Mouse (Mus musculus): ENCODE results near the gene M6pr. TPM values are rescaled to one million over a fixed set of nuclear protein-coding genes. Genes with fewer than 3 reads are reported as not detected.
A peak's percentile ranks its signal among the peaks of the same experiment; 100 is the strongest.

Gene M6pr
- polyA plus RNA-seq, 1 experiment = 81.4 TPM

DNA sequence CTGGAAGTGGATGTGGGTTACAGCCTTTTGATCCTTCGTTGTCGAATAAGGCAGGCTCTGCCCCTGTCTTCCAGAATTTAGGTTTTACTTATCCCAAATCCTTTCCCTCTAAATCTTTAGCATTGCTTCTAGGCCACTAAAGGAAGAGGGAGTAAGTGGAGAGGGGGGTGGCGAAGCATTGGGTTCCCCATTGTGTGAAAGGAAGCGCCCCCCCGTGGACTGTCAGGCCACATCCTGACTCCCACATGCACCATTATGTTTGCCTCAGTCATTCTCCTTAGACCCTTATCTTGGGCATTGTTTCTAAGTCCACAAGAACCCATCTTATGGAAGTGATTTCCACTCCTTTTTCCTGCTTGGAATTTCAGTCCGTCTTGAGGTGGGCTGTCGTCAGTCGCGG is 13.3 kb upstream of the M6pr start:
- no peaks in the 10 kb centered on the region; the same call in 1 of the 2 replicates for H3K27me3 ChIP-seq (ENCODE audit: control insufficient read depth, insufficient read depth, low read length)
- no peak for TF ChIP-seq POLR2A (IDR thresholded peaks at IDR 0.05; ENCODE audit: control insufficient read depth, extremely low read depth, insufficient read depth, low read length, poor library complexity)
- no peak for TF ChIP-seq CTCF (IDR thresholded peaks at IDR 0.05; ENCODE audit: borderline replicate concordance, control insufficient read depth, extremely low read depth, insufficient read depth, low read length, poor library complexity)
- no peak overlapping the region for H3K4me3 ChIP-seq (ENCODE audit: control insufficient read depth, insufficient read depth, low read length)
- no peak for DNase-seq
- WGBS = 72% methylated on average over 9 of the region's 9 CpGs
- H3K4me1 ChIP-seq (replicated peaks; ENCODE audit: control insufficient read depth, insufficient read depth, low read length) = no peaks in the 10 kb centered on the region; the same call in none of the 2 replicates
- no peak overlapping the region for H3K27ac ChIP-seq (ENCODE audit: control insufficient read depth, insufficient read depth, low read length)
- no peaks in the 10 kb centered on the region for H3K36me3 ChIP-seq (ENCODE audit: control insufficient read depth, insufficient read depth, low read length)

DNA sequence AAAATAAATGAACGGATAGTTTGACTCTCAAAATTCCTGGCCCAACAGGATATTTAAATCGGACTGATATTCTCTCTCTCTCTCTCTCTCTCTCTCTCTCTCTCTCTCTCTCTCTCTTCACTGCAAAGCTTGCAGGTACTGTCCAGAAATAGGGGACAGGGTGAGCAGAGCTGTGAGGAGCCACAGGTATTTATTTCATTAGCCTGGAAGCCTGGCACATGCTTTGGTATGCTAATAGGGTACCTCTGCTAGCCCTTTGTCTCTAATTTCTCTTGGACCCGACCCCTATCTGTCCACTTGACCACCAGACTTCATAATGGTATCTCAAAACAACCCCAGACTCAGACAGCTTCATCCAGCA is 11.6 kb upstream of the M6pr start:
- 71% methylated on average over 3 of the region's 3 CpGs for WGBS
- no peak overlapping the region for H3K27ac ChIP-seq (ENCODE audit: control insufficient read depth, insufficient read depth, low read length)
- TF ChIP-seq CTCF (IDR thresholded peaks at IDR 0.05; ENCODE audit: borderline replicate concordance, control insufficient read depth, extremely low read depth, insufficient read depth, low read length, poor library complexity) (no peak), POLR2A (IDR thresholded peaks at IDR 0.05; ENCODE audit: control insufficient read depth, extremely low read depth, insufficient read depth, low read length, poor library complexity) (no peak)
- H3K36me3 ChIP-seq (ENCODE audit: control insufficient read depth, insufficient read depth, low read length) = no peaks in the 10 kb centered on the region
- DNase-seq = no peak
- no peaks in the 10 kb centered on the region; the same call in none of the 2 replicates for H3K4me1 ChIP-seq (replicated peaks; ENCODE audit: control insufficient read depth, insufficient read depth, low read length)
- no peaks in the 10 kb centered on the region; the same call in 1 of the 2 replicates for H3K27me3 ChIP-seq (ENCODE audit: control insufficient read depth, insufficient read depth, low read length)
- H3K4me3 ChIP-seq (ENCODE audit: control insufficient read depth, insufficient read depth, low read length) = no peak overlapping the region

DNA sequence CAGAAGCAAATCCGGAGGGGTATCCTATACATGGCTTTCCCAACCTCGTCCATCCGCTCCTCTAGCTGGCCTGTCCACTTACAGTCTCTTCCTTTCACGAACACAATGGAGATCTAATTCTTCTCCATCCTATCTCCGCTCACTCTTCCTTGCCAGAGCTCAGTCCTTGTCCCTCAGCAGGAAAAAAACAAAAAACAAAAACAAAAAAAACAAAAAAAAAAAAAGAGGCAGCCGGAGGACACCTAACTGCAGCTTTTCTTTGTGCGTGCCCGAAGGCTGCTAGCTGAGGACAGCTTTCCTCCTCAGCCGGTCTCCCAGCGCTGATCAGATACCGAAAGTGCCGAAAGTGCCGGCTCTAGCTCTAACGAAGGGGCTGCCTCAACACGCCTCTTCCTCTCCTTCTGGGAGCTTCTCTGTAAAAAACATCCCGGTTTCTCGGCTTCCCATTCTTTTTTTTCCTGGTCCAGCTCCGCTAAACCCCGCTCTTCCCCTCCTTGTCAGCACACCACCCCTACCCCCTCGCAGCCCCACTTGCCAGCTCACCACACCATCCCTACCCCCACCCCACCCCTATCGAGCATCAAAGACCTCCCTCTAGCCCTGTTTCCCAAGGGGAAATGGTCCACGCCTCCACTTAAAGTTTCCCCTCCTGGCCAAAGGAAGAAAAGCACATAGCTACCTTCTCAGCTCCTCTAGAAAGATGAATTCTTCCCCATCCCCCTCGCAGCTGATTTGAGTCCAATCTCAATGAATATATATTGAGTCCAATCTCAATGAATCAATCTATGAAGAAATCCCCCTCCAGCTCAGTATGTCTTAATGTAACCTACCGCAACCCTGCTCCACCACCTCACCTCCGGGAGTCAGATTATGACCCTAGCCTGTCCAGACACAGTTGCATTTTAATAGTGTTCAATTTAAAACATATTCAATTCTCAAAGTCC is 11.0 kb upstream of the M6pr start:
- WGBS = 16% methylated on average over 25 of the region's 25 CpGs
- Histone ChIP-seq H3K36me3 (ENCODE audit: control insufficient read depth, insufficient read depth, low read length) (no peaks in the 10 kb centered on the region), H3K4me1 (replicated peaks; ENCODE audit: control insufficient read depth, insufficient read depth, low read length) (no peaks in the 10 kb centered on the region; the same call in 1 of the 2 replicates), H3K27me3 (ENCODE audit: control insufficient read depth, insufficient read depth, low read length) (no peaks in the 10 kb centered on the region), H3K4me3 (ENCODE audit: control insufficient read depth, insufficient read depth, low read length) (peak overlapping the region; percentile 24), H3K27ac (ENCODE audit: control insufficient read depth, insufficient read depth, low read length) (no peak overlapping the region)
- TF ChIP-seq CTCF (IDR thresholded peaks at IDR 0.05; ENCODE audit: borderline replicate concordance, control insufficient read depth, extremely low read depth, insufficient read depth, low read length, poor library complexity) (no peak), POLR2A (IDR thresholded peaks at IDR 0.05; ENCODE audit: control insufficient read depth, extremely low read depth, insufficient read depth, low read length, poor library complexity) (no peak)
- DNase-seq = no peak

DNA sequence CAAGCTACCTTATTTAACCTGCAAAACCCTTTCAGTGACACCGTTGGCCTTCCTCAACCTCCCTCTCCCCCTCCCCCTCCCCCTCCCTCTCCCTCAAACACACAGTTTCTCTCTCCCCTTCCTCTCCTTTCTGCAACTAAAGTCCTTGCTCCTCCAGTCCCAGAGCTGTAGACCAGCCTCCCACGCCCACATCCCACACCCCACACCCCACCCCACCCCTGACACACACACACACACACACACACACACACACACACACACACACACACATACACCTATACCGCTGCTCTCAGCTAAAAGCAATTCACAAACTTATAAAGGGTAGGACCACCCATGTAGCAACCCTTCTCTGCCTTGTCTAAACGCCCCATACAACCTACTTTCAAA is 10.3 kb upstream of the M6pr start:
- WGBS = 69% methylated on average over 4 of the region's 4 CpGs
- no peaks in the 10 kb centered on the region for H3K27me3 ChIP-seq (ENCODE audit: control insufficient read depth, insufficient read depth, low read length)
- H3K36me3 ChIP-seq (ENCODE audit: control insufficient read depth, insufficient read depth, low read length) = no peaks in the 10 kb centered on the region
- H3K4me1 ChIP-seq (replicated peaks; ENCODE audit: control insufficient read depth, insufficient read depth, low read length) = no peaks in the 10 kb centered on the region; the same call in 1 of the 2 replicates
- no peak overlapping the region for H3K4me3 ChIP-seq (ENCODE audit: control insufficient read depth, insufficient read depth, low read length)
- no peak overlapping the region for H3K27ac ChIP-seq (ENCODE audit: control insufficient read depth, insufficient read depth, low read length)
- no peak for DNase-seq
- no peak for TF ChIP-seq POLR2A (IDR thresholded peaks at IDR 0.05; ENCODE audit: control insufficient read depth, extremely low read depth, insufficient read depth, low read length, poor library complexity)
- no peak for TF ChIP-seq CTCF (IDR thresholded peaks at IDR 0.05; ENCODE audit: borderline replicate concordance, control insufficient read depth, extremely low read depth, insufficient read depth, low read length, poor library complexity)

DNA sequence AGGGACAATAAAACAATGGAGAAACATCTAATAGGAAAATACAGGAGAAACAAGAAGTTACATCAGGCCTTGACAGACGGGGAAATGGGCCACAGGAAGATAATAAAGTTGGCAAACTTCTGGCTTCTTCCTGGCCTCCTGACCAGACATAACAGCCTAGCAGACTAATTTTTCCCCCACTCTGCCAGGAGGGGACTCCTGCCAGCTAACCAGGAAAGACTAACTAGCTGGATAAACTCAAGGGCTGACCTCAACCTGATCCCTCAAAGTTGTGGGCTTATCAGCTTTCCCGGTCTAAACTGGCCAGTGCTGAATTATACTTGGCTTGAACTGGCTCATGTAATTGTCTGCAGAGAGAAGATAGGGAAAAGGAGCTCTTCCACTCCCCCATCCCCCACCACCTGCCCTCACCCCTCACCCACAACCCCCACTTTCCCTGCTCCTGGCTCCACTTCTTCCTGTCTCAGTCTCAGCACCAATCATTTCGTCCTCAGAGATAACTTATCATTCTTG is 8.8 kb upstream of the M6pr start:
- Histone ChIP-seq H3K27ac (ENCODE audit: control insufficient read depth, insufficient read depth, low read length) (no peak overlapping the region), H3K4me3 (ENCODE audit: control insufficient read depth, insufficient read depth, low read length) (no peak overlapping the region), H3K36me3 (ENCODE audit: control insufficient read depth, insufficient read depth, low read length) (no peaks in the 10 kb centered on the region), H3K4me1 (replicated peaks; ENCODE audit: control insufficient read depth, insufficient read depth, low read length) (no peaks in the 10 kb centered on the region; the same call in none of the 2 replicates), H3K27me3 (ENCODE audit: control insufficient read depth, insufficient read depth, low read length) (no peaks in the 10 kb centered on the region)
- 79% methylated on average over 3 of the region's 3 CpGs for WGBS
- no peak for DNase-seq
- TF ChIP-seq CTCF (IDR thresholded peaks at IDR 0.05; ENCODE audit: borderline replicate concordance, control insufficient read depth, extremely low read depth, insufficient read depth, low read length, poor library complexity) (no peak), POLR2A (IDR thresholded peaks at IDR 0.05; ENCODE audit: control insufficient read depth, extremely low read depth, insufficient read depth, low read length, poor library complexity) (no peak)

DNA sequence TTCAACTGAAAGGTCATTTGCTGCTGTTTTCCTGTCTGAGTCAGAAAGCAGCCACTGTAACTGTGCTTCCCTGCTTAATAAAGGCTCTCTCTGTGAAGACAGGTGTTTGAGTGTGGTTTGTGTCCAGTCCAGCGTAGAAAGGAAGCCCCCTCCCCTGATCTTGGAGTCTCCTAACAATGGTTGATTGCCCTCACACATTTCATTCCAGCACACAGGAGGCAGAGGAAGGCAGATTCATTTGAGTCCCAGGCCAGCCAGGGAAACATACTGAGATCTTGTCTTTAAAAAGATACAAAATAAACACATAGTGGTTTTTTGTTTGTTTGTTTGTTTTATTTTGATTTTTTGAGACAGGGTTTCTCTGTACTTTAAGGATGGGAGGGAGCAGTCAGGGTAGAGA is 6.4 kb upstream of the M6pr start:
- no peak for TF ChIP-seq POLR2A (IDR thresholded peaks at IDR 0.05; ENCODE audit: control insufficient read depth, extremely low read depth, insufficient read depth, low read length, poor library complexity)
- TF ChIP-seq CTCF (IDR thresholded peaks at IDR 0.05; ENCODE audit: borderline replicate concordance, control insufficient read depth, extremely low read depth, insufficient read depth, low read length, poor library complexity) = no peak
- H3K4me1 ChIP-seq (replicated peaks; ENCODE audit: control insufficient read depth, insufficient read depth, low read length) = no peaks in the 10 kb centered on the region; the same call in none of the 2 replicates
- H3K36me3 ChIP-seq (ENCODE audit: control insufficient read depth, insufficient read depth, low read length) = no peaks in the 10 kb centered on the region
- WGBS = 94% methylated on average over 1 of the region's 1 CpGs
- H3K4me3 ChIP-seq (ENCODE audit: control insufficient read depth, insufficient read depth, low read length) = no peak overlapping the region
- no peak overlapping the region for H3K27ac ChIP-seq (ENCODE audit: control insufficient read depth, insufficient read depth, low read length)
- no peaks in the 10 kb centered on the region for H3K27me3 ChIP-seq (ENCODE audit: control insufficient read depth, insufficient read depth, low read length)
- DNase-seq = no peak
